Comparison of ENCODE assay signal across 8 mouse cellular contexts in genomic region chr14:61438171-61438945, GRCm38 (mm10). TPM values are rescaled to one million over a fixed set of nuclear protein-coding genes. Genes with fewer than 3 reads are reported as not detected.
DNase-seq lines count a peak whose midpoint lies in the region; ATAC-seq lines count a peak whose summit lies in the region.

No protein-coding gene starts in this region.

- H3K9me3 ChIP-seq in kidney, embryonic 14.5 days (ENCODE audit: control insufficient read depth, low read length), result no peaks in the 10 kb centered on the region
- H3K9me3 ChIP-seq in hindbrain, embryonic 12.5 days (replicated peaks), result no peaks in the 10 kb centered on the region
- H3K9me3 ChIP-seq in midbrain, embryonic 10.5 days (replicated peaks), result no peaks in the 10 kb centered on the region

- no peak overlapping the region for H3K27ac ChIP-seq in kidney, embryonic 14.5 days (ENCODE audit: low read depth, low read length)
- H3K27ac ChIP-seq in brown adipose tissue, adult 24 weeks (replicated peaks; ENCODE audit: low read depth, low read length), result no peak overlapping the region
- H3K27ac ChIP-seq in hindbrain, embryonic 12.5 days, result peak overlapping the region; percentile 100; the same call in 1 of the 2 replicates
- peak overlapping the region; percentile 98 for H3K27ac ChIP-seq in midbrain, embryonic 10.5 days (replicated peaks)

- no peak for DNase-seq in kidney, adult 18-20 months
- no peak for DNase-seq in midbrain, embryonic 10.5 days (ENCODE audit: low spot score)
- no peak for DNase-seq in adrenal gland, adult 8-10 months
- DNase-seq in urinary bladder, postnatal 36 days (ENCODE audit: low spot score in 2 of 2), result no peak
- no peak for DNase-seq in spleen, adult 12 weeks (ENCODE audit: low spot score)

- no peak for ATAC-seq in kidney, embryonic 14.5 days (ENCODE audit: low FRiP score, low TSS enrichment)
- no peak for ATAC-seq in hindbrain, embryonic 12.5 days (ENCODE audit: low FRiP score)

- WGBS in kidney, embryonic 14.5 days, result 16% methylated on average over 3 of the region's 3 CpGs
- 18% methylated on average over 3 of the region's 3 CpGs for WGBS in hindbrain, embryonic 12.5 days
- 30% methylated on average over 3 of the region's 3 CpGs for WGBS in midbrain, embryonic 10.5 days

- H3K4me2 ChIP-seq in kidney, embryonic 14.5 days (replicated peaks; ENCODE audit: low read depth, low read length), result peak overlapping the region; percentile 46
- peak overlapping the region; percentile 57 for H3K4me2 ChIP-seq in hindbrain, embryonic 12.5 days (replicated peaks)

- H3K36me3 ChIP-seq in kidney, embryonic 14.5 days (ENCODE audit: control insufficient read depth, insufficient read depth, low read length), result no peaks in the 10 kb centered on the region
- no peaks in the 10 kb centered on the region for H3K36me3 ChIP-seq in hindbrain, embryonic 12.5 days
- H3K36me3 ChIP-seq in midbrain, embryonic 10.5 days, result peaks cover 10% of the 10 kb centered on the region

- peak overlapping the region; percentile 97; the same call in 1 of the 2 replicates for H3K9ac ChIP-seq in kidney, embryonic 14.5 days (ENCODE audit: low read depth, low read length)
- peak overlapping the region; percentile 94 for H3K9ac ChIP-seq in hindbrain, embryonic 12.5 days

- H3K27me3 ChIP-seq in kidney, embryonic 14.5 days (ENCODE audit: control insufficient read depth, insufficient read depth, low read length), result no peaks in the 10 kb centered on the region
- no peaks in the 10 kb centered on the region for H3K27me3 ChIP-seq in hindbrain, embryonic 12.5 days
- H3K27me3 ChIP-seq in midbrain, embryonic 10.5 days (ENCODE audit: low read depth, poor library complexity, severe bottlenecking), result no peaks in the 10 kb centered on the region

- H3K4me3 ChIP-seq in kidney, embryonic 14.5 days (ENCODE audit: low read length), result peak overlapping the region; percentile 85
- peak overlapping the region; percentile 68; the same call in 1 of the 2 replicates for H3K4me3 ChIP-seq in brown adipose tissue, adult 24 weeks (ENCODE audit: insufficient read depth, low read depth, low read length)
- peak overlapping the region; percentile 93 for H3K4me3 ChIP-seq in hindbrain, embryonic 12.5 days
- peak overlapping the region; percentile 89 for H3K4me3 ChIP-seq in midbrain, embryonic 10.5 days

- H3K4me1 ChIP-seq in kidney, embryonic 14.5 days (ENCODE audit: control insufficient read depth, insufficient read depth, low read length), result peaks cover 10% of the 10 kb centered on the region; the same call in 1 of the 2 replicates
- H3K4me1 ChIP-seq in brown adipose tissue, adult 24 weeks (ENCODE audit: control insufficient read depth, insufficient read depth, insufficient read length, low read length), result no peaks in the 10 kb centered on the region
- H3K4me1 ChIP-seq in hindbrain, embryonic 12.5 days, result peaks cover 19% of the 10 kb centered on the region
- H3K4me1 ChIP-seq in midbrain, embryonic 10.5 days, result peaks cover 31% of the 10 kb centered on the region

RNA-seq across cellular contexts. Expression of gene Kpna3, which starts 1.3 kb away (rescaled TPM):
- polyA plus RNA-seq in kidney, embryonic 14.5 days (2014; fragmentation: Nextera tagmentation; extraction: Ambion mirVana), result 34.4 and 64.9 TPM in 2 replicates
- 20.5 and 23.6 TPM in 2 replicates for polyA plus RNA-seq in brown adipose tissue, adult 24 weeks (2012; ENCODE audit: insufficient read depth, insufficient read length, missing spikeins)
- 80.7 and 87.1 TPM in 2 replicates for polyA plus RNA-seq in hindbrain, embryonic 12.5 days (2016; fragmentation: Nextera tagmentation; extraction: Ambion mirVana)
- polyA plus RNA-seq in midbrain, embryonic 10.5 days (2016; fragmentation: Nextera tagmentation; extraction: Ambion mirVana), result 90.8 and 90.9 TPM in 2 replicates
- total RNA-seq in adrenal gland, adult 8-10 months (2022), result 10 to 100 TPM; 24.1 to 35.9 (median 31.4) TPM

Comparison
In these comparisons a context has a peak if more than half of its experiments do, and no peak if none do; other contexts are left out.
1. H3K27ac ChIP-seq: peak in hindbrain, embryonic 12.5 days (single experiment) and midbrain, embryonic 10.5 days (single experiment); none in kidney, embryonic 14.5 days (single experiment) and brown adipose tissue, adult 24 weeks (single experiment).
2. Peak in every context shown above with its lines, with median percentiles within 50 percentile points of each other: H3K4me3 ChIP-seq.